Mouse (Mus musculus) layer of hippocampus, postnatal 25 days (tissue): Measurements from ENCODE around the gene Desi1. TPM values are rescaled to one million over a fixed set of nuclear protein-coding genes. Genes with fewer than 3 reads are reported as not detected.

Source experiments
- DNase-seq, 2 experiments: peaks; one replicate each; pipeline ENCODE4 v3.0.0; 2022; ENCODE audit warnings: mixed read lengths in 2 of 2, low spot score in 1 of 2; ENCODE audit errors: extremely low spot score in 1 of 2
- total RNA-seq, 2 experiments: library from RNA; stranded (reverse); gene quantifications; 2 replicates each; pipeline ENCODE4 v1.2.3; 2021

Gene Desi1
- 100 to 1,000 TPM; 123 to 131 TPM for total RNA-seq

GRCm38 (mm10) chr15:82033762-82034161 is at the start of gene Desi1:
Gene Desi1 (minus strand): TSS chr15:82033862.
- DNase-seq: no peak

GRCm38 (mm10) chr15:82081161-82081560 is 47.5 kb upstream of the Desi1 start:
- DNase-seq: peak; percentile 23 to 39

- no peak for DNase-seq
Observed at GRCm38 (mm10) chr15:82079883-82080282, 46.2 kb upstream of the Desi1 start.

- DNase-seq: no peak
Observed at GRCm38 (mm10) chr15:82073490-82073889, 39.8 kb upstream of the Desi1 start.

GRCm38 (mm10) chr15:82071816-82072469 is 38.3 kb upstream of the Desi1 start:
- DNase-seq: no peak

- DNase-seq: no peak
Observed at GRCm38 (mm10) chr15:82069898-82070297, 36.2 kb upstream of the Desi1 start, which contains the start of gene Mei1. Gene Mei1 (plus strand): TSS chr15:82069996.

- peak; percentile 63 to 78 for DNase-seq
Observed at GRCm38 (mm10) chr15:82065511-82065910, 31.8 kb upstream of the Desi1 start.

- DNase-seq: no peak
Observed at GRCm38 (mm10) chr15:82063909-82064308, 30.2 kb upstream of the Desi1 start.

- no peak for DNase-seq
Observed at GRCm38 (mm10) chr15:82058719-82059201, 25.1 kb upstream of the Desi1 start, which contains the start of gene 4930407I10Rik. Gene 4930407I10Rik (plus strand): TSS chr15:82059151.

GRCm38 (mm10) chr15:82052544-82052943 is 18.9 kb upstream of the Desi1 start:
- DNase-seq: no peak

- DNase-seq: peak; percentile 90 to 92
Observed at GRCm38 (mm10) chr15:82047080-82047883, 13.6 kb upstream of the Desi1 start, which contains the start of gene Snu13. Gene Snu13 (minus strand): TSS chr15:82047598.

- DNase-seq: no peak
Observed at GRCm38 (mm10) chr15:82046246-82046891, 12.7 kb upstream of the Desi1 start.

- no peak for DNase-seq
Observed at GRCm38 (mm10) chr15:82044166-82044784, 10.6 kb upstream of the Desi1 start.

GRCm38 (mm10) chr15:82040650-82041049 is 7.0 kb upstream of the Desi1 start:
- peak in 1 of 2 experiments; percentile 24 for DNase-seq

GRCm38 (mm10) chr15:82035904-82036689 is 2.4 kb upstream of the Desi1 start:
- DNase-seq: peak in 1 of 2 experiments; percentile 27

- DNase-seq: no peak
Observed at GRCm38 (mm10) chr15:82032386-82032785, 1.3 kb downstream of the Desi1 start.

GRCm38 (mm10) chr15:82027726-82028125 is 5.9 kb downstream of the Desi1 start:
- DNase-seq: no peak

- no peak for DNase-seq
Observed at GRCm38 (mm10) chr15:82027276-82027675, 6.4 kb downstream of the Desi1 start.

GRCm38 (mm10) chr15:82023965-82024635 is 9.6 kb downstream of the Desi1 start:
- no peak for DNase-seq
